Mouse (Mus musculus) megakaryocyte, adult 5-6 weeks (primary cell): ENCODE measurements around the gene Rad51b. TPM values are rescaled to one million over a fixed set of nuclear protein-coding genes. Genes with fewer than 3 reads are reported as not detected.

Source experiments
- ATAC-seq: 2 replicates; pipeline ENCODE4 v1.8.0; 2016; ENCODE audit warnings: mild to moderate bottlenecking, inconsistent platforms; ENCODE audit not compliant: poor library complexity, severe bottlenecking
- total RNA-seq, 2 experiments: library from RNA; stranded (forward) in 1 of 2; stranded (reverse) in 1 of 2; fragments of 153-499, 151-499 nt in 1 of 2; fragments of 221-1000, 200-1000 nt in 1 of 2; gene quantifications; 2 replicates each; pipeline versions ENCODE4 v1.2.3 to v1.2.4; 2015 to 2017

The Rad51b gene
- total RNA-seq, 2 experiments from 2014 or later: 3.2 to 7.1 TPM

- ATAC-seq: no peak
Measured at GRCm38 (mm10) chr12:79514680-79515079, 217.6 kb downstream of the Rad51b start.

GRCm38 (mm10) chr12:79522374-79522773 lies 225.3 kb downstream of the Rad51b start:
- ATAC-seq: no peak

GRCm38 (mm10) chr12:79524941-79525871 lies 228.1 kb downstream of the Rad51b start:
- no peak for ATAC-seq

DNA sequence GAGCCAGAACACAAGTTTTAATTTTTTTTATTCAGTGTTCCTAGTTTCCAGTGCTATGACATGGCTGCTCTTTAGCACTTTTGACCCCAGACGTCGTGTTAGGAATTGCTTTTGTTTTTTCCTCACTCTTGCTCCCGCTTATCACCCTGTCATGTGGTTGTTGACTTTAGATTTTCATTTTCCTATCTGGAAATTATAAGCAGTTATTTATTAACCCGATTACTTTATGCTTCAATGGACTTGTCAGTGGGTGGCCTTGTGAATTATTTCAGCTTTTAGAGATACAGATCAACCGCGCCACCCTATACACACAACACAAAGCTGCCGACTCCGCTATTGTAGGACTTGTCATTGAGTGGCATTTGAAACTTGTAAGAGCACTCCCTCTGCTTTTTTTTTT lies 228.8 kb downstream of the Rad51b start:
- no peak for ATAC-seq

DNA sequence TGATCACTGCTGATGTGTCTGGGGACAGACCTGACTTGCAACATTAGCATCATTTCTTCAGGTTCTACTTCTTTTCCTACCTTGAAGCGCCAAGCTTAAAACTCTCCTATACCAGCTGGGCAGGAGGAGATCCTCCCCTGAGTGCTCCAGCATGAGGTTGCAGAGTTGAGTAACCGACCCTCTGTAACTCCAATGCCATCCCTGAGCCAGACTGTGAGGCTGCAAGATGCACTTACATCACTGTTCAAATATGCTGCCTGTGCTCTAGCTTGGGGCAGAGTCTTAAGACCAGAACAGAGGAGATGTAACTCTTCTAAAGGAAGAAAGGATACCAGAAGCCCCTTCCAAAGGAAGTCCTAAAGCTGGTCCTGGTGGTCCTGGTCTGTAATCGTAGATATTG lies 230.1 kb downstream of the Rad51b start:
- no peak for ATAC-seq

DNA sequence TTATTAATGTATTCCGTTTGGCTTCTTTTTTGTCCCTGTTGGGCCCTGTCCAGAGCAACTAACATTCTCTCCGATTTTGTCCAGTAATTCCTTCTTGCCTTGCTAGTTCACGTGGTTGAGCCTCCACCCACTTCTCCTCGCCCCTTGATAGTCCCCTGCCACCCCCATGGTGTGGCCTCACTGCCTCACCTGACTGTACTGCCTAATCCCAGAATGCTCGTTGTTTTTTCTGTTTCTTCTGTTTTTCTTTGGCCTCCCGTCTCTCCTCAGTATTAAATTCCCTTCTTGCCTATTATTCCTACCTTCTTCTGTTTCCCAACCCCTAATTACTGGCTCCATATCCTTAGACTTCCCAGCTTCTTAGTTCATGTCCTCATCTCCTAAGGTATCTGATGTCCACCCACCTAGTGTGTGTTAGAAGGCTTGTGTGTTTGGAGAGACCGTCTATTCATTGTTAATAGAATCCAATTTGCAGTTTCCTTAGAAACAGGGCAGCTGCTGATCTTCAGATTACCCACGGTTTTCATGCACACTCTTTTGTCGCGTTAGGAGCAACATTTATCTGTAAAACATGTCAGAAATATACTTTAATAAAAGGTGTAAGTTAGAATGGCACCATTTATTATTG lies 233.3 kb downstream of the Rad51b start:
- ATAC-seq: no peak

DNA sequence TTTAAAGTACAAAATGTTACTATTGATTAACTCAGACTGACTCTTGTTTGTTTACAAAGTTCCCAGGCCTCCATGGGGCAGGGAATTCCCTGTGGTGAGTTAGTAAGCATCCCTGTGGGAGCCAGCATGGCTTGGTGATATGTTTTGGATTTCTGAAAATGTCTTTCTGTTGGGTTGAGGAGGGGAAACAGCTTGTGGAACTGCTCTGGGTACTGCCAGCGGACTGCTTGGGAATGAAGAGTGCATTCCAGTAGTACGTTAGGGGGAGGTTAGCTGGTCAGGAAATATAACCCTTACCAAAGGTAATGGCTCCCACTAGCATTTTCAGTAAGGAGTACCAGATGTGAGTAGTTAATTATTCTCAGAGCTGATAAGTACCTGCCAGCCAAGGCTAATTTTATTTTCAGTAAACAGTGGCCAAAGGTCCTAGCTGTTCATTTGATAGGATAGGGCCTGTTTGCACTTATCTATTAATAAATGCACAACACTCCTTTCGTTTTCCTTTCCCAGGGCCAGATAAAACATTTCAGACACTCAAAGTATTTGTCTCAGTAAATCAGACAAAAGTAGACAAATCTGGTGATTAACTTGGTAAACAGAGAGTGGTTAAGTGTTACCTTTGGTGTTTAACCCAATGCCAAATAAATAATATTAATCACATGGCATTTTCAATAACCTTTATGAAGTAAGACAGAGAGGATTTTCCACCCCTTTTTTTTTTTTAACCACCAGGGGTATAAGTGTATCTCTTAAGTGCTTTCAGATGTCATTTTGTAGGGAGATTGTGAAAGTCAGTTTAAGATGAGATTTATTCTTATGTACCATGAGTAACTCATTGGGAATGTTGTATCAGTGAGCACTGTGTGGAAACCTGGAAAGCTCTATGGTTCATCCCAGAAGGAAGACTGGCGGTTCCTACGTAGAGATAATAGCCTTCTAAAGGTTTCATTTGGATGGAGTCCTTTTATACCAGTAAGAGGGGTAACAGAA lies 235.0 kb downstream of the Rad51b start:
- ATAC-seq: no peak

DNA sequence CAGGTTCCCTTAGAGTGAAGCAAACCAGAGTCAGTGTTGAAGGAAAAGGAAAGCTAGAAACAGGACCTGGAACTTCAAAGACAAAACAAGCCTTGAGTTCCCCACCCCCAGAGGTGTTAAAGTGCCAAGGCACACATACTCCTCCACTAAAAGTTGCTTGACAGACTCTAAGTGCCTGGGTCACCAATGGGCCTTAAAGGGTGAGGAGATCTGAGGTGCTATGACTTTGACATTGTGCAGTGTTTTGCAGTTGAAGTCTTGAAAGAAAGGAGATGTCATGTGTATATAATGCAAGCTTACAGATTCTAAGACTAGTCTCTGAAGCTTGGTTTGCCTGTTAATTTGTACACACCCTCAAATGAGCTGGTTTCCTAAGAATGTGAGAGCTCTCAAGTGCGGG lies 237.7 kb downstream of the Rad51b start:
- ATAC-seq: no peak

- no peak for ATAC-seq
Measured at GRCm38 (mm10) chr12:79535532-79536437, 238.7 kb downstream of the Rad51b start.

- no peak for ATAC-seq
Measured at GRCm38 (mm10) chr12:79540176-79540575, 243.1 kb downstream of the Rad51b start.

DNA sequence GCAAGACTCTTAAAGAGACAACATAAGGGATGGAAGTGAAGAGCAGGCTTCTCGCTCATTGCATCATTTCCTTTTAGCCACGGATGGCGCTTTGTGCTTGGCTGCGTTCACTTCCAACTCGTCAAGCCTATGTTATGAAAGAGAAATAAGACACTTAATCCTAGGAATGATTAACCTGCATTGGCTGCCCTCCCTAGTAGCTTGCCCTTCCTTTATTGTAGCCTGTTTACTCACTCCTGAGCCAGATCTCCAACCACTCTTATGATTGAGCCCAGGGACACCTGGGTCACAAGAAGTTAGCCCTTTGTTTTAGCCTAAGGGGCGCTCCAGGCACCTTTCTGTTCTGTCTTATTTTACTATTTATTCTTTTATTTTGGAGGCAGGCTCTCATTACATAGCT lies 244.5 kb downstream of the Rad51b start:
- ATAC-seq: no peak

DNA sequence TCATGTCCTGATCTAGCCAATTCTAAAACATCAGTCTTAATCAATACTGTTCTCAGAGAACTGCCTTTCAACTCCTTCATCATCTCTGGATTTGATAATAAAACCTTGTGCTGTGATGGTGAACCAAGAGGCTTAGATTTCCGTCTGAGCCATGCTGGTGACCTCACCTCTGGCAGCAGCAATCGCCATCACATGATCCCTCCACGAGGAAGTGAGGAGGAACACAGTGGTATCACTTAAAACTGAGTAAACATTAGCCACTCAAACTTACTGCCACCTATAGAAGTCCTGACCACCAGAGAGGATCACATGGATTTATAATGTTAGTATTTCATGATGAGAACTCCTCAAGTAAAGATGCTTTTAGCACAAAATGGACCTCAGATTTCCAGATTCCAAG lies 248.0 kb downstream of the Rad51b start:
- no peak for ATAC-seq

- no peak for ATAC-seq
Measured at GRCm38 (mm10) chr12:79547556-79547955, 250.5 kb downstream of the Rad51b start.

- ATAC-seq: no peak
Measured at GRCm38 (mm10) chr12:79548607-79549330, 251.7 kb downstream of the Rad51b start.

DNA sequence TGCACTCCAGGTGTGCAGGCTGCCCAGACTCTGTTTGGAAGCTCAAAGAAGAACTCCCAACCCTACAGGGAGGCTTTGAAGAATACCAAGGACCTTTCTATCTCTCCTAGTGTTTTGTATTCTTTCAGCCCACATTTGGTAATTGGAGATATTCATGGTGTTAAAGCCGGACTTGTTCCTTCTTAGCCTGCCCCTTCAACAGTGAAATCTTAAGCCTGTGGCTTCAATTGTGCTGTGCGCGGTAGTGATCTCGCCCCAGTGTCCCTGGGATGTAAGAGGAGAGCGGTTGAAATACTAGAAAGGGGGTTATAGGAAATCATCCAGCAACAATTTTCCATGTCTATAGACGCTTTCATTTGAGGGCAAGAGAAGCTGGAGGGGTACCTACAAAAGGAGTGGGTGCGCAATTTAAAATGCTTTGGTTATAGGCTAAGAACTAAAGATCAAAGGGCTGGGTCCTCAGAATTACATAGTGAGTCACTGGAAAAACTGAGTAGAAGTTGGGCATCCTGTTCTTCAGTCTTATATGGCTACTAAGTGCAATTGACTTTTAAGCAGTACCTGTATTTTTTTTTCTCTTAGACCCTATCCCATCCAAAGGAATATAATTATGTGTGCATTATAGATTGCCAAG lies 253.1 kb downstream of the Rad51b start:
- no peak for ATAC-seq

- no peak for ATAC-seq
Measured at GRCm38 (mm10) chr12:79551274-79551673, 254.2 kb downstream of the Rad51b start.

GRCm38 (mm10) chr12:79553056-79553455 lies 256.0 kb downstream of the Rad51b start:
- ATAC-seq: no peak

DNA sequence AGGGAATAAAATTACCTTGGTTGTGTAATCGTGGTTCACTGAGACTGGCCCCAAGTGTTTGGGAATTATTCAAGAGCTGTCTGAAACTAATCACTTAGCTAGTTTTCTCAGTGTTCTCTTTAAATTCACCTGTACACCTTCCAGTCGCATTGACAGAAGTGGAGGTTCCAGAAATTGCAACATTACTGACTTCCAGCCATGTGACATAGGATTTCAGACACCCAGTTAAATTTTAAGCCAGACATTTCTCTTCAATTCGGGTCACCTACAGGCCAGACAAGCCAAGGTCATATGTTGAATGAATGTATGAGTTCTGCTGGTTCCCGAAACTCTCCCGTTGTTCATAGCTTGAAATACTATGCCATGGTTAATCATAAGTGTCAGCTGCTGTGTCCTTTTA lies 260.8 kb downstream of the Rad51b start:
- no peak for ATAC-seq

DNA sequence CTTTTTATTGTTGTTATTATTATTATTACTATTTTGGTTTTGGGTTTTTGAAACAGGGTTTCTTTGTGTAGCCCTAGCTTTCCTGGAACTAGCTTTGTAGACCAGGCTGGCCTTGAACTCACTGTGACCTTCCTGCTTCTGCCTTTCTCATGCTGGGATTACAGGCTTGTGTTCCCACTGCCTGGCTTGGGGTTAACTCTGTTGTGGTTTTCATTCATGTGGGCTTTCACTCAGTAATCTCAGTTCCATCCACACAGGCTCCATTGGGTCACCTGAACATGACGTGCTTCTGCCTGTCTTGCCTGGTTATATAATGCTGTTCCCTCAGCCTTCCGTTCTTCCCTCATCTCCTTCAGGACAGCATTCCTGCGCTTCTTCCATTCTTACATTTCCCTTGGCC lies 261.6 kb downstream of the Rad51b start:
- no peak for ATAC-seq
